Mouse (Mus musculus): ENCODE measurements at regions not wholly inside any gene's neighbourhood (a gene's known extent, or its start where the extent isn't known, plus 50 kb on each side); places are given as distances from the start of the nearest gene placed in this dataset.

DNA sequence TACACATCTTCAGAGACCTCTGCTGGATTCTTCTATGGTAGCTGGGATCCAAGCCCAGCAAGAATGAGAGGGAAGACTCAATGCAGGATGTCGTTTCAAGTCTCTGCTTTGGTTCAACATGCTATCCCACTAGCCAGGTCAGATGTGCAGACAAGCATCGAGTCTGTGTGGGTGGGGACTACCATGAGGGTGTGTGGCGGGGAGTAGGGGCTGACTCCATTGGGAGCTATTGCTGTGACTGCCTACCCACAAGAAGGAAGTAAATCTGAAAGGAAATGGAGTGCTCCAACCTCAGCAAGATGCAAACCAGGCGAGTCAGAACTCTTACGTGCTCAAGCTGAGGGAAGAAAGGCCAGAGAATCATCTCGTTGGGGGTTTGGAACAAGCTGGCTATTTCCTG, 94.4 kb downstream of the Smim20 start:
- no peak overlapping the region for H3K9ac ChIP-seq
- H3K27ac ChIP-seq (ENCODE audit: poor library complexity, severe bottlenecking): no peak overlapping the region
- 70% methylated on average over 6 of the region's 6 CpGs for WGBS
- H3K36me3 ChIP-seq: no peaks in the 10 kb centered on the region
- H3K4me2 ChIP-seq: no peak overlapping the region
- H3K4me1 ChIP-seq (replicated peaks): peaks cover 5% of the 10 kb centered on the region
- H3K9me3 ChIP-seq (replicated peaks): no peaks in the 10 kb centered on the region
- peaks cover 12% of the 10 kb centered on the region for H3K27me3 ChIP-seq (replicated peaks)
- H3K4me3 ChIP-seq: no peak overlapping the region
- no peak for ATAC-seq (ENCODE audit: insufficient number of reproducible peaks, low FRiP score)

DNA sequence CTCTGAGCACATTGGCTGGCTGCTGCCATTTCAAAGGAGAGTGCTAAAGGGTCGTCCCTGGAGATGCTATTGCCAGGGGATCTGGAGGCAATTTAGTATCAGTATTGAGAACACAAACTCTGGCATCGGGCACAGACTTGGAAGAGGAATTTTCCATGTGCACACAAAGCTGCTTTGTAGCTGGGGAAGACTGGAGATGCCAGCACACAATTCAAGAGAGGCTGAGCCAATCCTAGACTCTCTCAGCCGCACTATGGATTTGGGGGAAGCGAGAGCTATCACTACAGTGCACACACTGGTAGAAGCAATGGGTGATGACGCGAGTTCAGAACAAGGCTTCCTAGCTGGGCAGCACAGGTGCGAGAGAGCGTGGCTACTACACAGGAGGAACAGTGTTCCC, 97.0 kb downstream of the Smim20 start:
- 76% methylated on average over 8 of the region's 8 CpGs for WGBS
- H3K36me3 ChIP-seq: no peaks in the 10 kb centered on the region
- no peak overlapping the region for H3K27ac ChIP-seq (ENCODE audit: poor library complexity, severe bottlenecking)
- H3K4me3 ChIP-seq: no peak overlapping the region
- no peak overlapping the region for H3K4me2 ChIP-seq
- H3K27me3 ChIP-seq (replicated peaks): peaks cover 10% of the 10 kb centered on the region
- ATAC-seq (ENCODE audit: insufficient number of reproducible peaks, low FRiP score): no peak
- H3K9me3 ChIP-seq (replicated peaks): 0 out of 2 replicates have a peak, but pooled peaks cover 4% of the 10 kb centered on the region
- H3K4me1 ChIP-seq (replicated peaks): peaks cover 5% of the 10 kb centered on the region
- no peak overlapping the region for H3K9ac ChIP-seq

DNA sequence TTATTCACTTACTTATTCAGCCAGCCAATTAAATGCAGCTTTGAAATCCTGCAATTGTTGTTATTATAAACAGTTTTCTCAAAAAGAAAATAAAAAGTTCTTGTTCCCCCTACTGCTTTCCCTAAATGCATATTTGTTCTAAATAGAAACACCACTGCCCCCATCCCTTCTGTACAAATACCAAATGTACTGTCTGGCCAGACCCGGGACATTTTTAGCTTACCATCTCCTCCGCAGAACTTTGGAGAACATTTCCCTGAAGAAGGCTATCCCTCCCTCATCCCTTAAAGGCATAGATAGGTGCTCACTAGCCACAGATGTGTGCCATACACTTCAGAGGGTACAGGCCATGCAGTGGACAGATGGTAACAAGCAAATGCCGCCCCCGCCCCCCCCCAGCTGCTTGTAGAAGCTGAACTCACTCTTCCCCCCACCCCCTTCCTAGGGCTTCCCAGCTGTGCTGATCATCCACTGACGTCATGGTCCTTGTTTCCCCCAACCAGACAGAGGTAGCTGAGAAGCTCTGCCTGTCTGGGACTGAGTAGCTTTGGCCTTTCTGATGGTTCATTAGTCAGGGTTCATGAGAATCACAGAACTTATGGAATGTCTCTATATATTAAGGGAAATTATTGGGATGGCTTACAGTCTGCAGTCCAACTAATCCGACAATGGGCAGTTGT, 98.9 kb upstream of the Rbpj start:
- ATAC-seq (ENCODE audit: insufficient number of reproducible peaks, low FRiP score): no peak
- Histone ChIP-seq H3K9me3 (replicated peaks) (0 out of 2 replicates have a peak, but pooled peaks cover 4% of the 10 kb centered on the region), H3K36me3 (no peaks in the 10 kb centered on the region), H3K4me2 (no peak overlapping the region), H3K4me3 (no peak overlapping the region), H3K9ac (no peak overlapping the region), H3K27me3 (replicated peaks) (0 out of 2 replicates have a peak, but pooled peaks cover 8% of the 10 kb centered on the region), H3K4me1 (replicated peaks) (no peaks in the 10 kb centered on the region), H3K27ac (ENCODE audit: poor library complexity, severe bottlenecking) (no peak overlapping the region)
- WGBS: 72% methylated on average over 6 of the region's 6 CpGs

DNA sequence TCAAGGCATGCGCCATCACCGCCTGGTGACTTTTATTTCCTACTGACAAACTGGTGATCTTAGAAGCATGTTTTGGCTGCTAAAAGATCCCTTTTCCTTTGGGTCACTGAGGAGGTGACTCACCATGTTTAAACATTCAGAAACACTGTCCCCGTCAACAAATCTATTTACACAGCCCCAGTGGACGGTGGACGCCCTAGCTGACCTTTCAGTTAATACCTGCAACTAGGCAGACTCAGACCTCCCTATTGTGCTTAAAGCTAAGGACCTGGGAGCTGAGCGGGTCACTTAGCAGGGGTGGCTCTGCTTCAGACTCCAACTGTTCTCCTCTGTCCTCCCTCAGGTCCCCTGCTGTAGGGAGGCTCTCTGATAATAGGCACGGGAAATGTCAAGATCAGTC, 95.7 kb upstream of the Rbpj start:
- Histone ChIP-seq H3K4me2 (no peak overlapping the region), H3K9me3 (replicated peaks) (0 out of 2 replicates have a peak, but pooled peaks cover 4% of the 10 kb centered on the region), H3K27me3 (replicated peaks) (0 out of 2 replicates have a peak, but pooled peaks cover 5% of the 10 kb centered on the region), H3K36me3 (no peaks in the 10 kb centered on the region), H3K27ac (ENCODE audit: poor library complexity, severe bottlenecking) (no peak overlapping the region), H3K4me3 (no peak overlapping the region), H3K9ac (no peak overlapping the region), H3K4me1 (replicated peaks) (no peaks in the 10 kb centered on the region)
- no peak for ATAC-seq (ENCODE audit: insufficient number of reproducible peaks, low FRiP score)
- 82% methylated on average over 7 of the region's 7 CpGs for WGBS

DNA sequence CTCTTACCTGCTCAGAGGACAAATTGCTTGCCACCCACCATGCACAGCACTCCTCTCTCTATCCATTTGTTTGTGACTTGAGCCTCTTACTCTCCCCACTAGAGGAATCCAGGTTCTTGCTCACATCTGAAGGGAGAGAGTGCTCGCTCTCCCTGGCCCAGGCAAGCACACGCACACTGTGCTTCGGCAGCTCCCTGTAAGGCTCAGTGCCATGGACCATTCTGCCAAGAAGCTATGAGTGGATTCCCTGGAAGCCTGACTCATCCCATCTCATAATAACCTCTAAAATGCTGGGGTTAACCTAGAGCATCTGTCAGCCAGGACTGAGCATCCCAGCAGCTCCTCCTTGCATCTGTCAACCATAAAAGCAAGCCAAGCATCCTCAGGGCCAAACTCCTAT, 94.3 kb upstream of the Rbpj start:
- ATAC-seq (ENCODE audit: insufficient number of reproducible peaks, low FRiP score): no peak
- no peak overlapping the region for H3K4me3 ChIP-seq
- no peaks in the 10 kb centered on the region for H3K4me1 ChIP-seq (replicated peaks)
- no peak overlapping the region for H3K27ac ChIP-seq (ENCODE audit: poor library complexity, severe bottlenecking)
- 0 out of 2 replicates have a peak, but pooled peaks cover 4% of the 10 kb centered on the region for H3K9me3 ChIP-seq (replicated peaks)
- no peak overlapping the region for H3K4me2 ChIP-seq
- H3K27me3 ChIP-seq (replicated peaks): no peaks in the 10 kb centered on the region
- 83% methylated on average over 3 of the region's 3 CpGs for WGBS
- no peak overlapping the region for H3K9ac ChIP-seq
- H3K36me3 ChIP-seq: no peaks in the 10 kb centered on the region

DNA sequence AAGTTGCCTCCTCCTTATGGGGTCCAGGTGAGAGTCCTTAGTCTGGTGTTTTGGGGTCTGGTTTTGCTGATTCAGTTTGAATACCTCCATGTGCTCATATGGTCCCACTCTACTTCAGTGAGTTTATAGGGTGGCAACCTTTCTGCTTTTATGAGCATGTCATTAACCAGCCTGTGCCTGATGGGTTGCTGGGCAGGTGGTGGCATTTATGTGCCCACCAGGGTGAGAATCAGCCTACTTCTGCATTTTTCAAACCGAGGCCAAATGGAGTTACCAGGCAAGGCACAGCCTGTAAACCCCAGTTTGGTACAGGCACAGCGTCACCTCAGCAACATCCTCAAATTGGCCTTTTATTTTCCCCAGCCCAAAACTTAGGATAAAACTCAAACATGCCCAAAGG, 92.6 kb upstream of the Rbpj start:
- no peak overlapping the region for H3K9ac ChIP-seq
- H3K4me1 ChIP-seq (replicated peaks): no peaks in the 10 kb centered on the region; the same call in 1 of the 2 replicates
- no peak overlapping the region for H3K4me3 ChIP-seq
- no peak overlapping the region for H3K27ac ChIP-seq (ENCODE audit: poor library complexity, severe bottlenecking)
- H3K4me2 ChIP-seq: no peak overlapping the region
- H3K27me3 ChIP-seq (replicated peaks): 0 out of 2 replicates have a peak, but pooled peaks cover 1% of the 10 kb centered on the region
- H3K36me3 ChIP-seq: no peaks in the 10 kb centered on the region
- 0 out of 2 replicates have a peak, but pooled peaks cover 3% of the 10 kb centered on the region for H3K9me3 ChIP-seq (replicated peaks)
- no peak for ATAC-seq (ENCODE audit: insufficient number of reproducible peaks, low FRiP score)
- WGBS: 78% methylated on average over 2 of the region's 2 CpGs

DNA sequence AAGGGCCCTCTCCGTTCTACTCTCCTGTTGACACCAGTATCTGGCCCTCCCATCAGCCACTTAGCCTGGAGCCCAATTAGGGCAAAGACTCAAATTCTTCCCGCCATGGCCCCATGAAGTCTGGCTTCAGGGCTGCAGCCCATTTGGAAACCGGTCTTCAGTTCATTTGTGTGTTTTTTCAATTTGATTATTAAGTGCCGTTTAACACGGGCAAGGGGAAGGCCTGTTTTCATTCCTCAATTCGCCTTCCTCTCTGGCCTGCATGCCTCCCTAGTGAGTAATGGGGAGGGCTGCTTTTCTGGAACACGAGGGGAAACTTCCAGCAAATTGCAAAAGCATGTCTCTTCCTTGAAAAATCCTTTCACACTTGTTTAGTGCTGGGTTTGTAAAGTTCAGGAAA, 89.1 kb upstream of the Rbpj start:
- Histone ChIP-seq H3K4me2 (no peak overlapping the region), H3K4me3 (no peak overlapping the region), H3K36me3 (no peaks in the 10 kb centered on the region), H3K27ac (ENCODE audit: poor library complexity, severe bottlenecking) (no peak overlapping the region), H3K9ac (no peak overlapping the region), H3K9me3 (replicated peaks) (no peaks in the 10 kb centered on the region), H3K4me1 (replicated peaks) (peaks cover 19% of the 10 kb centered on the region), H3K27me3 (replicated peaks) (peaks cover 11% of the 10 kb centered on the region)
- no peak for ATAC-seq (ENCODE audit: insufficient number of reproducible peaks, low FRiP score)
- WGBS: 44% methylated on average over 7 of the region's 7 CpGs

DNA sequence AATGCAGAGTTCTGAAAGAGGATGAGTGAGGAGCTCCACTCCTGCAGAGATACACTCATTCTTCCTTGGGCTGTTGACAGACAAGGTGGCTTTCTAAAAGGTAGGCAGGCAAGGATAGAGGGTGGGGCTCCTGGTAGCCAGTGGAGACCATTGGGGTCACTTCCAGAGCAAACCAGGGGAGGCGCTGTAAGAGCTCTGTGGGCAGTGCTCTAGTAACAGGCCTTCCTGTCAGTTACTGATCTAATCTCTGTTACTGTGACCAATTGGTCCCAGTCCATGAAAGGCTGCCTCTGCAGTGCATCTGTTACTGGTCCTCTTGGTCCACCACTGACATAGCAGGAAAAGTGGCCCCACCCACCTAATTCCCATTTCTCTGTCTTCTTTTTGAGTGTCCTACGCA, 88.3 kb upstream of the Rbpj start:
- peaks cover 11% of the 10 kb centered on the region for H3K27me3 ChIP-seq (replicated peaks)
- no peak for ATAC-seq (ENCODE audit: insufficient number of reproducible peaks, low FRiP score)
- no peak overlapping the region for H3K27ac ChIP-seq (ENCODE audit: poor library complexity, severe bottlenecking)
- 78% methylated on average over 2 of the region's 2 CpGs for WGBS
- H3K9ac ChIP-seq: no peak overlapping the region
- H3K36me3 ChIP-seq: no peaks in the 10 kb centered on the region
- H3K4me2 ChIP-seq: no peak overlapping the region
- H3K4me1 ChIP-seq (replicated peaks): peaks cover 21% of the 10 kb centered on the region
- no peaks in the 10 kb centered on the region for H3K9me3 ChIP-seq (replicated peaks)
- no peak overlapping the region for H3K4me3 ChIP-seq

DNA sequence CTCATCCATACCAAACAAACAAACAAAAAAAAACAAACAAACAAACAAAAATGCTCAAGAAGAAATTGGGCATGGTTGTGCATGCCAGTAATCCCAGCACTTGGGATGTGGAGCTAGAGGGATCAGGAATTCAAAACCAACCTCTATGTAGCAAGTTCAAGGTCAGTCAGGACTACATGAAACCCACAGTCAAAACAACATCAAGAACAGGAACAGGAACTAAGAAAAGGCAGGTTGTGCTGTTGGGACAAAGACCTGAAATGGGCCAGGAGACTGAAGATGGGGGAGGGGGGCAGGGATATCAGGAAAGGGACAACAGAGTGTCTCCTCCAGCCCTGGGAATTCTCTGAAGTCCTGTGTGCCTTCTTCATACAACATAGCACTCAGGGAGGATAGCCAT, 87.8 kb upstream of the Rbpj start:
- Histone ChIP-seq H3K4me3 (no peak overlapping the region), H3K27ac (ENCODE audit: poor library complexity, severe bottlenecking) (no peak overlapping the region), H3K36me3 (no peaks in the 10 kb centered on the region), H3K27me3 (replicated peaks) (peaks cover 11% of the 10 kb centered on the region), H3K9ac (no peak overlapping the region), H3K4me2 (no peak overlapping the region), H3K9me3 (replicated peaks) (no peaks in the 10 kb centered on the region), H3K4me1 (replicated peaks) (peaks cover 21% of the 10 kb centered on the region)
- no peak for ATAC-seq (ENCODE audit: insufficient number of reproducible peaks, low FRiP score)

DNA sequence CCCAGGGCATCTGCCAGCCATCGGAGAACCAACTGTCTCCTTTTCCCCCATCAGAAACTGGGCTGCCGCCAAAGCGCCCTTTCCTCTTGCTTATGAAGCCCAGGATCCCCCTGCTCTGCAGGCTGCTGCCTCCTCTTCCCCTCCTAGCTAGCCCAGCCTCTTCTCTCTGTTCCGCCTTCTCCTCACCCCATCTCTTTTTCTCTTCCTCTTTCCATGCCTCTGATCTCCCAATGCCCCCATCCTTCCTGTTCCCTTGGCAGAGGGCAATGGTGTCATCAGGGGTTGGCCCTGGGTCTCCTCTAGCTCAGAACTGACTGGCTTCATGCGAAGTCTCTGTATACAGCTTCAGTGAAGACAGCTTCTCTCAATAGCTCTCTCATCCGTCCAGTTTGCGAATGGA, 87.4 kb upstream of the Rbpj start:
- no peak for ATAC-seq (ENCODE audit: insufficient number of reproducible peaks, low FRiP score)
- H3K27me3 ChIP-seq (replicated peaks): peaks cover 11% of the 10 kb centered on the region
- H3K4me2 ChIP-seq: no peak overlapping the region
- no peaks in the 10 kb centered on the region for H3K36me3 ChIP-seq
- peaks cover 21% of the 10 kb centered on the region for H3K4me1 ChIP-seq (replicated peaks)
- WGBS: 77% methylated on average over 7 of the region's 7 CpGs
- no peak overlapping the region for H3K27ac ChIP-seq (ENCODE audit: poor library complexity, severe bottlenecking)
- no peak overlapping the region for H3K9ac ChIP-seq
- no peak overlapping the region for H3K4me3 ChIP-seq
- H3K9me3 ChIP-seq (replicated peaks): no peaks in the 10 kb centered on the region

DNA sequence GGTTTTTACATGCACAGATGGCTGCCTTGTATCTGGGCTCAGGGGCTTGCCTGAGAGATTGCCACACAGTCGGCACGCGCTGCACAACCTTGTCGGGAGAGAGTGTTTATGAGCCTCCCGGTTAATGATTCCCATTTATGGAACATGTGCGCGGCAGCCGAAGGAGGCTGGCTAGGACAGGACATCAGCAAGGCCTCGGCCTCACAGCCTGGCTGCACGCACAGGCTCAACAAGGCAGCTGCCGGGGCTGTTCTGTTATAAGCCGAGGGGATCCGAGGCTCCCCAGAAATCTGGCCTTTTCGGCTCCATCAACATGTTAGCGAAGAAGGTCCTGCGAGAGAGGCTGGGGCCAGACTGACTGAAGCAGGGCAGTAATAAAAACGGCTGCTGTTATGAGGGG, 86.3 kb upstream of the Rbpj start:
- peak overlapping the region; percentile 28; the same call in 1 of the 2 replicates for H3K27ac ChIP-seq (ENCODE audit: poor library complexity, severe bottlenecking)
- H3K36me3 ChIP-seq: no peaks in the 10 kb centered on the region
- peaks cover 18% of the 10 kb centered on the region for H3K27me3 ChIP-seq (replicated peaks)
- H3K9me3 ChIP-seq (replicated peaks): no peaks in the 10 kb centered on the region
- ATAC-seq (ENCODE audit: insufficient number of reproducible peaks, low FRiP score): no peak
- WGBS: 65% methylated on average over 17 of the region's 17 CpGs
- peaks cover 21% of the 10 kb centered on the region for H3K4me1 ChIP-seq (replicated peaks)
- H3K9ac ChIP-seq: no peak overlapping the region
- no peak overlapping the region for H3K4me3 ChIP-seq
- no peak overlapping the region for H3K4me2 ChIP-seq

DNA sequence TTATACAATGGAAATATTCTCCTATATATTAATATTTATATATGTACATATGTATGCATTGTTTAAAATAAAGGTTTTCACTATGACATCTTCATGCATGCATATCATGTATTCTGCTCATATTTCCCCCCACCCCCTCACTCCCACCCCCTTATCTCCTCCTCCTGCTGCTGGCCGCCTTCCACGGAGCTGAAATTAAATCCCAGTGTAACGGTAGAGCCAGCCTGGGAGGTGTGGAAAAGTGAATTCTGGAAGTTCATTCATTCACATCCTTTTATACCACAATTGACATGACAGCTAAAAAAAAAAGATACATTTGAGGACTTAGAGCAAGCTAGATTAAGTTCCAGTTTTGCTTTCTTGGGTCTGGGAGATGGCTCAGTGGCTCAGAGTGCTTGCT, 85.7 kb upstream of the Rbpj start:
- no peak for ATAC-seq (ENCODE audit: insufficient number of reproducible peaks, low FRiP score)
- H3K9ac ChIP-seq: no peak overlapping the region
- H3K4me3 ChIP-seq: no peak overlapping the region
- no peaks in the 10 kb centered on the region for H3K36me3 ChIP-seq
- H3K27me3 ChIP-seq (replicated peaks): peaks cover 18% of the 10 kb centered on the region
- H3K4me1 ChIP-seq (replicated peaks): peaks cover 21% of the 10 kb centered on the region
- no peak overlapping the region for H3K4me2 ChIP-seq
- no peaks in the 10 kb centered on the region for H3K9me3 ChIP-seq (replicated peaks)
- 23% methylated on average over 3 of the region's 3 CpGs for WGBS
- H3K27ac ChIP-seq (ENCODE audit: poor library complexity, severe bottlenecking): no peak overlapping the region

Data from heart, embryonic 12.5 days (tissue).